Comparison of ENCODE assay signal across 14 mouse cellular contexts in genomic region chr4:46666420-46666819, GRCm38 (mm10).
"Had no signal": no experiment of that assay in that cellular context is flagged by ENCODE, and none has a peak within 500 bp of the region (broad histone marks: within the 10 kb centered on the region; RNA-seq: fewer than 3 reads in every experiment).

No protein-coding gene starts in this region.

- H3K27me3 ChIP-seq: liver, embryonic 13.5 days; neural tube, embryonic 13.5 days had no signal

- ATAC-seq: midbrain, embryonic 13.5 days; midbrain, embryonic 16.5 days had no signal

- DNase-seq: kidney, adult 9 months; kidney, postnatal 14 days; layer of hippocampus, adult 9-11 months; liver, embryonic 13.5 days; lung, adult 2 months; lung, postnatal 14 days; lung, postnatal 4 days; thymus, adult 18-20 months; thymus, postnatal 36 days had no signal

- H3K27ac ChIP-seq: layer of hippocampus, adult 2 months; liver, embryonic 13.5 days; midbrain, embryonic 13.5 days; neural tube, embryonic 13.5 days had no signal

- H3K4me3 ChIP-seq: layer of hippocampus, adult 2 months; liver, embryonic 13.5 days; midbrain, embryonic 13.5 days; myocyte; neural tube, embryonic 13.5 days had no signal

- H3K36me3 ChIP-seq: liver, embryonic 13.5 days; midbrain, embryonic 13.5 days; neural tube, embryonic 13.5 days had no signal

- H3K9me3 ChIP-seq: liver, embryonic 13.5 days; midbrain, embryonic 13.5 days; neural tube, embryonic 13.5 days had no signal

- H3K9ac ChIP-seq: liver, embryonic 13.5 days; midbrain, embryonic 13.5 days; neural tube, embryonic 13.5 days had no signal

- H3K4me2 ChIP-seq: liver, embryonic 13.5 days; midbrain, embryonic 13.5 days; neural tube, embryonic 13.5 days had no signal
